Mouse (Mus musculus) induced T-regulatory cell, adult 2 months (primary cell): Measurements from ENCODE around the gene Fbxw15.
"Not testable (repeated sequence)": the region's sequence is repeated elsewhere in the genome, so short reads cannot be mapped to it uniquely, and the experiment has no call there.

Source experiments
- DNase-seq: peaks from one replicate; pipeline ENCODE4 v3.0.0-alpha.2; 2012; ENCODE audit warnings: low read depth

Fbxw15 gene

GRCm38 (mm10) chr9:109568162-109568561, at the start of gene Fbxw15:
Gene Fbxw15 (minus strand): TSS chr9:109568262.
- not testable (repeated sequence) for DNase-seq

GRCm38 (mm10) chr9:109606837-109607236, 38.8 kb upstream of the Fbxw15 start:
- DNase-seq, result peak; percentile 3

GRCm38 (mm10) chr9:109602128-109602527, 34.1 kb upstream of the Fbxw15 start:
- peak; percentile 21 for DNase-seq

- no peak for DNase-seq
Observed at GRCm38 (mm10) chr9:109597226-109597625, 29.2 kb upstream of the Fbxw15 start.

- DNase-seq, result no peak
Observed at GRCm38 (mm10) chr9:109594866-109595265, 26.8 kb upstream of the Fbxw15 start.

- no peak for DNase-seq
Observed at GRCm38 (mm10) chr9:109565546-109565945, 2.5 kb downstream of the Fbxw15 start.

- DNase-seq, result not testable (repeated sequence)
Observed at GRCm38 (mm10) chr9:109562106-109562505, 6.0 kb downstream of the Fbxw15 start.

GRCm38 (mm10) chr9:109552483-109552882, 15.6 kb downstream of the Fbxw15 start:
- no peak for DNase-seq

- not testable (repeated sequence) for DNase-seq
Observed at GRCm38 (mm10) chr9:109549666-109550065, 18.4 kb downstream of the Fbxw15 start.

GRCm38 (mm10) chr9:109523385-109524064, 44.5 kb downstream of the Fbxw15 start:
- DNase-seq, result no peak
